Mouse (Mus musculus): ENCODE results near the gene 4930402F06Rik. TPM values are rescaled to one million over a fixed set of nuclear protein-coding genes. Genes with fewer than 3 reads are reported as not detected.

The 4930402F06Rik gene
- polyA plus RNA-seq, 2 experiments: not detected

DNA sequence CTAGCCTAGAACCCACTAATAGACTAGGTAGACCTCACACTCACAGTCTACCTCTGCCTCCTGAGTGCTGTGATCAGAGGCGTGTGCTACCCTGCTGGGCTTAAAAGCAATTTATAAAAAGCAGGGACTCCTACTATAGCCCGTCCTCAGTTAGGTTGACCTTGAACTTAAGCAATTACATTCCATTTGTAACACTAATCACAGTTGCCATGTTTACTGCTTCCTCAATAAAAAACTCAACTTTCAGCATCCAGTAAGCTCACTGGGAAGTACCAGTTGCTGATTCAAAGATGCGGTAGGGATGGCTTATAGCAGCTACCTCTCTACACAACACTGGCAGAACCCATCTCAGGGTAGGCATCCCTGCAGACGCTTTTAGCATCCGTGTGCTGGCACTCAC lies 46.4 kb upstream of the 4930402F06Rik start:
- no peak overlapping the region for H3K4me2 ChIP-seq (replicated peaks; ENCODE audit: low read depth, low read length, severe bottlenecking)
- TF ChIP-seq POLR2A (IDR thresholded peaks at IDR 0.05; ENCODE audit: borderline replicate concordance, extremely low read depth, insufficient read depth, insufficient read length): no peak
- H3K36me3 ChIP-seq (ENCODE audit: control insufficient read depth, insufficient read depth, low read length): no peaks in the 10 kb centered on the region
- no peaks in the 10 kb centered on the region for H3K9me3 ChIP-seq (ENCODE audit: control insufficient read depth, low read length)
- DNase-seq (ENCODE audit: low spot score) (no peak), ATAC-seq (ENCODE audit: low FRiP score, low read depth) (no peak)
- peaks cover 53% of the 10 kb centered on the region for H3K4me1 ChIP-seq (ENCODE audit: control insufficient read depth, insufficient read depth, low read length)
- H3K4me3 ChIP-seq (replicated peaks; ENCODE audit: low read length): no peak overlapping the region
- H3K27me3 ChIP-seq (ENCODE audit: control insufficient read depth, insufficient read depth, low read length): no peaks in the 10 kb centered on the region
- no peak overlapping the region for H3K9ac ChIP-seq (ENCODE audit: low read depth, low read length, severe bottlenecking)
- no peak overlapping the region for H3K27ac ChIP-seq (replicated peaks; ENCODE audit: low read depth, low read length)
- WGBS: 40% methylated on average over 5 of the region's 5 CpGs

DNA sequence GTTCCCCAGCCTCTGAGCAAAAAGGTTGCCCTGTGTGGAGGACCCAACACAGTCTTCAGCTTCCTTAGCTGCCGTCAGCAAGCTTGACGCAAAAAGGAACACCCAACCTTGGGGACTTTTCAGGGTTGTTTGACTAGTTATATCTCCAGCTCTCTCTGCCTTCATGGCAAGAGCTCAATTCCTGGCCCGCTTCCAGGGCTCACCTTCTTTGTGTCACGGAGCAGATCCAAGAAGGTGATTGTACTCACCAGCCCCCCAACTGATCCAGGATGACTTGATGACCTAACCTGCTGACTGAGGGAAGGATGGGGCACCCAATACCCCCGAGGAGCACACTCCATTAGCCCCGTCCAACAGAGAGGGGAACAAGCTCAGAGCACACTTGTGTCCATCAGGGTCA lies 45.1 kb upstream of the 4930402F06Rik start:
- no peak overlapping the region for H3K4me3 ChIP-seq (replicated peaks; ENCODE audit: low read length)
- no peak for ATAC-seq (ENCODE audit: low FRiP score, low read depth)
- 74% methylated on average over 6 of the region's 6 CpGs for WGBS
- H3K9me3 ChIP-seq (ENCODE audit: control insufficient read depth, low read length): no peaks in the 10 kb centered on the region
- H3K4me2 ChIP-seq (replicated peaks; ENCODE audit: low read depth, low read length, severe bottlenecking): no peak overlapping the region
- H3K9ac ChIP-seq (ENCODE audit: low read depth, low read length, severe bottlenecking): no peak overlapping the region
- TF ChIP-seq POLR2A (IDR thresholded peaks at IDR 0.05; ENCODE audit: borderline replicate concordance, extremely low read depth, insufficient read depth, insufficient read length): no peak
- H3K36me3 ChIP-seq (ENCODE audit: control insufficient read depth, insufficient read depth, low read length): no peaks in the 10 kb centered on the region
- no peak overlapping the region for H3K27ac ChIP-seq (replicated peaks; ENCODE audit: low read depth, low read length)
- H3K4me1 ChIP-seq (ENCODE audit: control insufficient read depth, insufficient read depth, low read length): peaks cover 44% of the 10 kb centered on the region
- DNase-seq (ENCODE audit: low spot score): no peak
- H3K27me3 ChIP-seq (ENCODE audit: control insufficient read depth, insufficient read depth, low read length): no peaks in the 10 kb centered on the region

DNA sequence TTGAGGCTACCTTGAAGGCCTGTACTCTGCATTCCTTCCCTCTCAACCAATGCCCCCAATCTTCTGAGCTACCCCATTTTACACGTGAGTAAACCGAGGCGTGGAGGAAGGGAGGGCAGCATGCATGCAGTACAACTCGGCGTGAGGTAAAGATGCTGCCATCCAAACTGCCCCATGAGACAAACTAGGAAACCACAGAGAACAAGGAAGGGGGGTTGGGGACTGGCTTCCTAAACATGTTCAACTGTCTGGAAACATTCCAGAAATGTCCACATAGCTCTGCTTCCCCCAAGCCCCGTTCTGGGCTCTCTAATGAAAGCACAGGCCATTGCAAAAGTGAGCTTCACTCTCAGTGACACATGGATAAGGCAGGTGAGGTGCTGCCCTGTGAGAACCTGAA lies 44.4 kb upstream of the 4930402F06Rik start:
- Histone ChIP-seq H3K9me3 (ENCODE audit: control insufficient read depth, low read length) (no peaks in the 10 kb centered on the region), H3K27me3 (ENCODE audit: control insufficient read depth, insufficient read depth, low read length) (no peaks in the 10 kb centered on the region), H3K4me1 (ENCODE audit: control insufficient read depth, insufficient read depth, low read length) (peaks cover 39% of the 10 kb centered on the region), H3K27ac (replicated peaks; ENCODE audit: low read depth, low read length) (no peak overlapping the region), H3K4me2 (replicated peaks; ENCODE audit: low read depth, low read length, severe bottlenecking) (no peak overlapping the region), H3K36me3 (ENCODE audit: control insufficient read depth, insufficient read depth, low read length) (no peaks in the 10 kb centered on the region), H3K4me3 (replicated peaks; ENCODE audit: low read length) (no peak overlapping the region), H3K9ac (ENCODE audit: low read depth, low read length, severe bottlenecking) (no peak overlapping the region)
- TF ChIP-seq POLR2A (IDR thresholded peaks at IDR 0.05; ENCODE audit: borderline replicate concordance, extremely low read depth, insufficient read depth, insufficient read length): no peak
- WGBS: 78% methylated on average over 6 of the region's 6 CpGs
- ATAC-seq (ENCODE audit: low FRiP score, low read depth) (no peak), DNase-seq (ENCODE audit: low spot score) (no peak)

DNA sequence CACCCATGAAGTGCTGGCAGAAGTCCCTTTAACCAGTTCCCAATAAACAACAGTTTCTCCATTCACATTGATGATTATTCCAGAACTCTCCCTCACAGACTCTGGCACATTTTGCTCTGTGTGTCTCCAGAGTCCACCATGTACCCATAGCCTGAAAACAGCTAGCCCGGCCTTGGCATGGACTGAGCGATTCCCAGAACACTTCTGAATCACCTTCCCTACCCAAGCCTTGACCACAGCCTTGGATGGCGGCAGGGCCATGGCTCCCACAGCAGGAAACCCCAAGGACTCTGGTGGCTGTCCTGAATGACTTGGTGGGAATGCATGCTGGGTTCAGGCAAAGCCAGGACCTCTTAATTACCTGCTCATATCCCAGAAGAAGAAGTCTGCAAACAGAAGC lies 43.5 kb upstream of the 4930402F06Rik start:
- H3K36me3 ChIP-seq (ENCODE audit: control insufficient read depth, insufficient read depth, low read length): no peaks in the 10 kb centered on the region
- H3K4me1 ChIP-seq (ENCODE audit: control insufficient read depth, insufficient read depth, low read length): peaks cover 37% of the 10 kb centered on the region
- H3K9ac ChIP-seq (ENCODE audit: low read depth, low read length, severe bottlenecking): no peak overlapping the region
- DNase-seq (ENCODE audit: low spot score) (no peak), ATAC-seq (ENCODE audit: low FRiP score, low read depth) (no peak)
- no peaks in the 10 kb centered on the region for H3K9me3 ChIP-seq (ENCODE audit: control insufficient read depth, low read length)
- no peak overlapping the region for H3K4me2 ChIP-seq (replicated peaks; ENCODE audit: low read depth, low read length, severe bottlenecking)
- TF ChIP-seq POLR2A (IDR thresholded peaks at IDR 0.05; ENCODE audit: borderline replicate concordance, extremely low read depth, insufficient read depth, insufficient read length): no peak
- WGBS: 60% methylated on average over 3 of the region's 3 CpGs
- no peak overlapping the region for H3K4me3 ChIP-seq (replicated peaks; ENCODE audit: low read length)
- H3K27ac ChIP-seq (replicated peaks; ENCODE audit: low read depth, low read length): no peak overlapping the region
- H3K27me3 ChIP-seq (ENCODE audit: control insufficient read depth, insufficient read depth, low read length): no peaks in the 10 kb centered on the region

DNA sequence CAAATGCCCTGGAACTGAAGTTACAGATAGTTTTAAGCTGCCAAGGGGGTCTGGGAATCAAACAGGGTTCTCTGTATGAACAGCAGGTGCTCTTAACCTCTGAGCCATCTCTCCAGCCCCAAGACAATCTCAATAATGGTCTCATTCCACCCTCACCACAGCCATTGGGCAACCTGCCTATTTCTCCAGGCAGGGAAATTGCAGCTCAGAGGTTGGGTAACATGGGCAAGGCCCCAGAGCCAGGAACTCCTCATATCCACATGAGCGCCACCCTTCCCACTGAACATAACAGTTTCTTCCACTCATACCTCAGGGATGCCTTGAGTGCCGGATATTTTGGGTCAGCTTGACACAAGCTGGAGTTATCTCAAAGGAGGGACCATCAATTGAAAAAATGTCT lies 40.8 kb upstream of the 4930402F06Rik start:
- Histone ChIP-seq H3K27me3 (ENCODE audit: control insufficient read depth, insufficient read depth, low read length) (no peaks in the 10 kb centered on the region), H3K4me2 (replicated peaks; ENCODE audit: low read depth, low read length, severe bottlenecking) (no peak overlapping the region)
- WGBS: 83% methylated on average over 2 of the region's 2 CpGs

DNA sequence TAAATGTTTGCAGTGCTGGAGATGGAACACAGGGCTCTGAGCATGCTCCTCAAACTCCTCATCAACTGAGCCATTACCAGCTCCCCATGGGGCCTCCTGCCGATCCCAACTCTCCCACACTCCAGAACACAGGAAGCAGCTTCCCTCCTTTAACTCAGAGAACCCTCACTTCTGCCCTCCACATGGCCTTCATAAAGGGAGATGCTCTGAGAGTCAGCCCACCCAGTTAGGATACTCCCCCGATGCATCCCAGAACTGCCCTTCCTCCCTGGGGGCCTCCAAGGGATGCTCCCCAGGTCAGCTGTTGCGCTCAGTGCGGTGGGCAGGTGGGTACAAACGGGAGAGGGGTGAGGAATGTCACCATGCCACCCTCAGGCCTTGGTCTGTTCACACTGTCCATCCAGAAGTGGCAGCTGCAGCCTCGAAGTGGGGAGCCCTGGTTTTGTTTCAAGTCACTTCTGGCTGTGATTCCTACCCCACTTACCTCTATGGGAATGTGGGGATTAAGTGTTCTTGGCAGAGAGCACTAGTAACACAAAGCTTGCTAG lies 37.7 kb upstream of the 4930402F06Rik start:
- H3K27me3 ChIP-seq (ENCODE audit: control insufficient read depth, insufficient read depth, low read length): no peaks in the 10 kb centered on the region
- H3K4me1 ChIP-seq (ENCODE audit: control insufficient read depth, insufficient read depth, low read length): peaks cover 26% of the 10 kb centered on the region
- 61% methylated on average over 6 of the region's 6 CpGs for WGBS
- no peak overlapping the region for H3K27ac ChIP-seq (replicated peaks; ENCODE audit: low read depth, low read length)
- no peaks in the 10 kb centered on the region for H3K9me3 ChIP-seq (ENCODE audit: control insufficient read depth, low read length)
- ATAC-seq (ENCODE audit: low FRiP score, low read depth): peak; percentile 18; the same call in 1 of the 2 replicates
- H3K4me2 ChIP-seq (replicated peaks; ENCODE audit: low read depth, low read length, severe bottlenecking): no peak overlapping the region
- TF ChIP-seq POLR2A (IDR thresholded peaks at IDR 0.05; ENCODE audit: borderline replicate concordance, extremely low read depth, insufficient read depth, insufficient read length): no peak
- no peak for DNase-seq (ENCODE audit: low spot score)
- no peak overlapping the region for H3K9ac ChIP-seq (ENCODE audit: low read depth, low read length, severe bottlenecking)
- no peaks in the 10 kb centered on the region for H3K36me3 ChIP-seq (ENCODE audit: control insufficient read depth, insufficient read depth, low read length)
- H3K4me3 ChIP-seq (replicated peaks; ENCODE audit: low read length): no peak overlapping the region

More for the DNA sequence above, 40.8 kb upstream of the 4930402F06Rik start:
- DNase-seq (ENCODE audit: low spot score) (no peak), ATAC-seq (ENCODE audit: low FRiP score, low read depth) (no peak)
- Histone ChIP-seq H3K36me3 (ENCODE audit: control insufficient read depth, insufficient read depth, low read length) (no peaks in the 10 kb centered on the region), H3K27ac (replicated peaks; ENCODE audit: low read depth, low read length) (no peak overlapping the region), H3K4me1 (ENCODE audit: control insufficient read depth, insufficient read depth, low read length) (peaks cover 35% of the 10 kb centered on the region), H3K9me3 (ENCODE audit: control insufficient read depth, low read length) (no peaks in the 10 kb centered on the region), H3K9ac (ENCODE audit: low read depth, low read length, severe bottlenecking) (no peak overlapping the region), H3K4me3 (replicated peaks; ENCODE audit: low read length) (no peak overlapping the region)
- TF ChIP-seq POLR2A (IDR thresholded peaks at IDR 0.05; ENCODE audit: borderline replicate concordance, extremely low read depth, insufficient read depth, insufficient read length): no peak

Data from limb, embryonic 14.5 days (tissue).